Mouse (Mus musculus) right cerebral cortex, postnatal 10 days (tissue): Measurements from ENCODE around the gene Cabp1.
"Not testable (repeated sequence)": the region's sequence is repeated elsewhere in the genome, so short reads cannot be mapped to it uniquely, and the experiment has no call there.

Experiments
- DNase-seq, 2 experiments: peaks; one replicate each; pipeline ENCODE4 v3.0.0; 2021; ENCODE audit warnings: low spot score in 2 of 2

The Cabp1 gene

DNA sequence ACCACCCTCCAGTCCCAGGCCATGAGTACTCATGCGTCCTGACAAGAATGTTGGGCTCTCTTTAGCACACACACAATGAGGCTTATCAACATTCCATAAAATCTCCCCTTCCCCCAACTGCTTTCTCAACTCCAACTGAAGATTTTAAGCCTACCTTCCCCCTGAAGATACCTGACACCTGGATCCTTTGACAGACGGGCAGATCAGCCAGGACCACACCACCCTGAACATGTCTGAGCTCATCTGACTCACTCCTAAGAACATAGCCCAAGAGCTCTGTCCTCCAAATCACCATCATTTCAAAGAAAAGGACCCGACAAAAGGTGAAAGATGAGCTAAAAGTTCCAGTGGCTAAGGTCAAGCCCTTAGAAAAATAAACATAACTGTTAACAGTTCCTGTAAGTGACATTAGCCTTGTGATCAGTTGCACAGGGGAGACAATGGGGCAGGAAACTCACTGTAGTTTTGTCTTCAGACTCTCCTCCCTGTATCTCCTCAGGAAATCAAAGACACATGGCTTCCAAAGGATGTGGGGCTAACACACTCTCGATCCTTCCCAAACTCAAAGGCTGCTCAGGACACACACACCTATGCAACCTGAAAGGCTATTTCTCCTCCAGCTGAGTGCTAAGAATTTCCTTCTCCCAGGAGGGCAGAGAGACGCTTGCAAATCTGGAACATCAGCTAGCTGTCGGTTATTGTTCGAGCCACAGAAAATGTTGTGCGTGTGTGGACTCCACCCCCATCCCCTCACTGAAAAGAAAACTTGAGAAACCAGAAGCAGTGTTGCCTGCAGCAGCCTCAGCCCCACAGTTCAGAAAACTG, 41.8 kb downstream of the Cabp1 start:
- DNase-seq, result no peak

DNA sequence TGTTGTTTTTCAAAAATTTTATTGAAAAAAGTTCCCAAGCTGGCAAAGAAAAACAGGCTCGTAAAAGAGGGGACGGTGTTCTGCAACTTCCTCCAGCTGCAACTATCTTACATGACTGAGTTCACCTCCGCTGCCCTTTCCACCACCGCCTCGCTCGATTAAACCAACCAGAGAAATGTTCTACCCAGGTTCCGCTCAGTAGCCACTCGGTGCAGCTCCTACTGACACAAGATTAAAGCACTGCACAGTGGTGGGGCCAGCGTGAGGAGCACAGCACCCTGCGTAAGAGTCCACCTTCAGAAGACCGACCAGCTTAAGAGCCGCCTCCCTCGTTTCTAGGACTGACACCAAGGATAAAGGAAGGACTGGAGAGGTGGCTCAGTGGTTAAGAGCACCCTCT, 42.7 kb downstream of the Cabp1 start:
- peak in 1 of 2 experiments; percentile 24 for DNase-seq

DNA sequence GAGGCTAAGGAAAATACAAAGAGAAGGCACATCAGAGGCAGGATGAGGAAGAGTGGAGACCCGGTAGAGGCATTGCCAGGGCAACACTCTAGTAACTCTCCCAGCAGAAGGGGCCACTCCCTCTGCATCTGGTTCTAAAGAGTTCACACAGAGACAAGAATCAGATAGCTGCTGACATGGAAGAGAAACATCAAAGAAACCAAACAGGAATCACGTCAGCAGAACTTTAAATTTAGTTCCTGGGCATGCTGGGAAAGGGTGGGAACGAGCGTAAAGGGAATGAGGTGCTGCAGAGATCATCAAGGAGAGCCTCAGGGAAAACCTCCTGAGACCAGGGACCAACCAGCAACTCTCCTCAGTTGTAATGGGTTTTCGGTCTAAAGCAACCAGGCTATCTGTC, 43.2 kb downstream of the Cabp1 start:
- DNase-seq, result no peak

DNA sequence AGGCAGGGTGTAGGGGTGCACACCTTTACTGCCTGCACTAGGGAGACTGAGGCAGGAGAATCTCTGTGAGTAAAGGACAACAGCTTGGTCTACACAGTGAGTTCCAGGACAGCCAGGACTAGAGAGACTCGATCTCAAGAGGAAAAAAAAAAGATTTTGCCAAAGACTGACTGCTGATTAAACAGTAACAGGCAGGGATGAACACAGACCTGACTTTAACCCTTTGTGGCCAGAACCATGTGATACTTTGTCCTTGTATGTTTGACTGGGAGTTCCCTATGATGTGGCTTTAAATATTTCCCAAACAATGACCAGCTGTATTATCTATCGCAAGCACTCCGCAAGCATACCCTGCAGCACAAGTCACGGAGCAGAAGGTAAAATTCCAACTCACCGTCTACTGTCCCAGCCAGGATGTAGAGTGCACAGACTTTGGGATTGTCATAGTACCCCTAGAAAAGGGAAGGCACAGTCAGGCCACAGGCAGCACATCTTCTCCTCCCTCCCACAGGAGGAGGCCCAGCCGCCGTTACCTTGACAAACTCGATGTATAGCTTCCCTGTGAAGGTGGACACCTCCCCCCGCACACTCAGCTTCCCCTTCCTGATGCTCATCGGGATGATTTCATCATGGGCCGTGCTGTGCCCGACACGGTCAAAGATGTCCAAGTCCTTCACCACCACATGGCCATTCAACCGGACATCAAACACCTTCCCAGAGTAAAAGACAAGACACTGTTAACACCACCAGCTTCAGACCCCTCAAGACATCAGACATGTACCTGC, 44.3 kb downstream of the Cabp1 start:
- DNase-seq, result no peak

DNA sequence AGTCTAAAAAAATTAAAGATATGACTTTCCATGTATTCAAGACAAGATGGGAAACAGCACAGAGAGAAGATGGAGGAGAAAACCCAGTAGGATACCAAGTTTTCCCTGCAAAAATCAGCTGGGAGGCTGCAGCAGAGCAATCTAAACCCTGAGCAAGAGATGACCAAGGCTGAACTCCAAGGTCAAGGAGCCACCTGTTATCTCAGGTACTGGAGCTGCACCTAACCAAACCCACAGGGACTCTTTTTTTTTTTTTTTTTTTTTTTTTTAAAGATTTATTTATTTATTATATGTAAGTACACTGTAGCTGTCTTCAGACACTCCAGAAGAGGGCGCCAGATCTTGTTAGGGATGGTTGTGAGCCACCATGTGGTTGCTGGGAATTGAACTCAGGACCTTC, 45.3 kb downstream of the Cabp1 start:
- not testable (repeated sequence) for DNase-seq

DNA sequence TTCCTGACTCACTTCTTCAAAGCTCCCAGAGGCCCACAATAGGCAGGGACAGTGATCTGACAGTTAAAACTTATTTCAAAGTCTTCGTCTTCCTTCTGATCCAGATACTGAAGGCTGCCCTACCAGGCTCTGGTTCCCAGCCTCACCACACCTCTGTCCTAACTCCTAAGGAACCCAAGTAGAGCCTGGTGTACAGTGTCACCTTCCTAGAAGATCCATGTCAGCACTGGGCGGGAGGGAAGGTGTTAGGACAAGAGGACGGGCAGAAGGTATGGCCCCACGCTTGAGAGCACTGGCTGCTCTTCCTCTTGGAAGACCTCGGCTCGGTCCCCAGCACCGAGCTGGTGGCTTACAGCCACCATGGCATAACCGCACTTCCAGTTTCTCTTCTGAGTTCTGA, 45.8 kb downstream of the Cabp1 start:
- DNase-seq, result no peak

DNA sequence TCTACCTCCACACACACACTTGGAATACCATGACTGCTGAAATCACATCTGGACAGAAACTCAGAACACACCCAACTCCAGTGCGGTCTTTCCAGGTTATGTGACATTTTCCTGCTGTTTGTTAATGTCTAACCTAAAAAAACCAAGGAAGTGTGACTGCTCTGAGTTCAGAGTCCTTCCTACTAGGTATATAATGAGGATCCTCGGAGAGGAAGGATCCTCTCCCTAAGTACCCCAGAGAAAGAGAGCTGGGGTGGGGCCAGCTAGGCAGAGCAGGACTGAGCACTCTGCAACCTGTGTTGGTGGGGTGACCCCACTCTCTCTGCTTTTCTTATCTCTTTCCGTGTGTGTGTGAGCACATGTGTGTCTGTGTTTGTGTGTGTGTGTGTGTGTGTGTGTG, 46.8 kb downstream of the Cabp1 start:
- DNase-seq, result no peak

DNA sequence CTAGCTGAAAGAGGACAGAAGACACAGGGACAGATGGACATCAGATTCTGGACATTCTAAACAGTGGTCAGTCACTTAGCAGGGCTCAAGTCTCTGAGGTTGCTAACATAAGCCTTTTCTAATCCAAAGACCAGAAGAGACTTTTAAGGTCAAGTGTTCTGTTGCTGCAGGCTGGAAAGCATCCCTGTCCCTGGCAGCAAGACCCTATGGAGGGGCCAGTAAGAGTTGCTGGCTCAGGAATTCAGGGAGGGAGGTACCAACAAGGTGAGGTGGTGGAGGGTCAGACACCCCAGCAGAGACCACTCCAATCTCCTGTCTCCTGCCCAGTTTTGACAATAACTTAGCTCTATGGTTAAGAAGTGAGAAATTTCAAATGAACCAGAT, 47.4 kb downstream of the Cabp1 start:
- no peak for DNase-seq

DNA sequence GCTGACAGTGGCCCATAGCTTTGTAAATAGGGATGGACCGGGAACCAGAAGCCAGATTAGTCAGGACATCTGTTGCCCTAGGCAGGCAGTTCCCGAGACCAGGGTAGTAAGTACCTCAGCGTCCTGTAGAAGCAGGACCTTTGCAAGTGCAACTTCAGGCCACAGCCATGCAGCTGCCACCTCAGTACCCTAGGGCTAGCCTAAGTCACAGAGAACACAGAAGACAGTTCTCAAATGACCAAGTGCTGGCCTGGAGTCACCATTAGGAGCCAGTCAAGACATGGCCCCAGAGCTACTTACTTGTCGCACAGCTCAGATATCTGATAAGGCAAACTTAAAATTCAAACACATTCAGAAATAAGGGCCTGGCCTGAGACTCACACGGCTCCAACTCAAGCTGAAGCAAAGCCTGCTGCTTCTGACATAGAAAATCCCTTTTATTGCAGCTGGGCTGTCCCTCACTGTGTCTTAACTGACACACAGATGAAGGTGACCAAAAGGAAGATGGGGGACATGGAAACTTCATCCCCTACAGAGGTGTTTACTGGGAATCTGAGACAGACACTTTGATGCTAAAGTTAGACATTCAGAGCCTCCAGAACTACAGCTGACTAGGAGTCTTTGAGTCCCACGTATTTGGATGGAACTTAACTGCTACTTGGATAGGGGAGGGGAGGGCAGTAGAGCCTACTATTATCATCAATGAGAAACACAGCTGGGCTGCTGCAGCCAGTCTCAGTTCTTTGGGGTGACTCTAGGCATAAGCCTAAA, 48.0 kb downstream of the Cabp1 start:
- DNase-seq, result no peak

DNA sequence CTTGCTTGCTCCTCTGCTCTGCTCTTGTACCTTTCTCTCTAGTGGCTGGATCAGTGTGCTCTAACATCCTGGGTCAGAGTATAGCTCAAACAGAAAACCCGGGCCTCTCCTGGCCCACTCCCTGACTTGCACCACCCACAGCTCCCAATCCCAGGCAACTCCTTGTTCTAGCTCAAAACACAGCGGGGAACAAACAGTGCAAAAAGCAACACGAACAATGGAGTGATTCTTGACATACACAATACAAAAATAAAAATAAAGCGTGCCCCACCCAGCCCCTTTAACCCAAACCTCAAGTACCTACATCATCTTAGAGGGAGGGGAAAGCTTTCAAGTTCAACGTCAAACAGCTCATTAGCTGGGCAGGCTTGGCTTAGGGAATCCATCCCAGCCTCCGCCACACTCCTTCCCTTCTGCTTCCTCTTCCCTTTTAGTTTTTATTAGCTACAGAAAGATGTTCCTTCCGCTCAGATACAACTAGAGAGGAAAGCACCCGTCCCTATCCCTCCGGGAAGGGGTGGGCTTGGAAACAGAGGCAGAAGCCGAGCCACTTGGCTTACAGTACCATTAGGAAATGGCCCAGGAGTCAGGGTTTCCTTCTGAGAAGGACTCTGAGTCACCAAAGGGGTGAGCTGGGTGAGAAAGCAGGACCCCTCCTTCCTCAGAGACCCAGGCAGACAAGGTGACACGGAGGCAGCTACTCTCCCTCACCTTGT, 48.8 kb downstream of the Cabp1 start:
- DNase-seq, result no peak

DNA sequence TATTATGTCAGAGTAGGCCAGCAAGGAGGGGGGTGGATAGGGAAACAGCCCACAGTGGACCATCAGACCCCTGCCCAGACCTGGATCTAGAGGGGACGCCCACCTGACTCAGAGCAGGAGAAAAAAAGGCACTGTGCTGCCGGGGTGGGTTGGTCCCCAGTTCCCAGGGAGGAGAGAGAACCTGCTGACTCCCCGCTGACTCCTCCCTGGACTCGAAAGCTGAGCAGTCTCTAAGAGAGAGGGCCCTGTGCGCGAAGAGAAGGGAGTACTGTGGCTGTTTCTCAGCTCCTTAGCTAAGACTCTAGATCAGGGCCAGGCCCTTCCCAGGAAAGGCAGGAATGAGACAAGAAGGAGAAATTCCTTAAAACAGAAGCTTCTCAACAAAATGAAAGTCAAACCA, 49.7 kb downstream of the Cabp1 start:
- DNase-seq, result no peak

DNA sequence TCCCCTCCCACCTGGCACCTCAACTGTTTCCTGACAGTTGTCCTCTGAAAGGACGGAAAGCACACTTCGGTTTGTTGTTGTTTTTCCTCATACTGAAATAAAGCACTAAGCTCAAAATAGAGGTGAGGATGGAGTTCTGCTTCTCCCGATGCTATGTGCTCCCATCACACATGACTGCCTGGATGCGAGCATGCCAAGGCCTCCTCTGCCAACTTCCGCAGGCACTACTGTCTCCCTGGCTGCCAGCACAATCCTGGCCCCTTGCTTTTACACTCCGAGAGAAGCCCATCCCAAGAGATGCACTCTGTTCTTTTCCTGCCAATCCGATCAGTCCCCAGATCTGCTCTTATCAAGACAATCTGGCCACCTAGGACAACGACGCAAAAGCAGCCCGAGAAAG, 50.6 kb downstream of the Cabp1 start:
- DNase-seq, result peak; percentile 76 to 81

DNA sequence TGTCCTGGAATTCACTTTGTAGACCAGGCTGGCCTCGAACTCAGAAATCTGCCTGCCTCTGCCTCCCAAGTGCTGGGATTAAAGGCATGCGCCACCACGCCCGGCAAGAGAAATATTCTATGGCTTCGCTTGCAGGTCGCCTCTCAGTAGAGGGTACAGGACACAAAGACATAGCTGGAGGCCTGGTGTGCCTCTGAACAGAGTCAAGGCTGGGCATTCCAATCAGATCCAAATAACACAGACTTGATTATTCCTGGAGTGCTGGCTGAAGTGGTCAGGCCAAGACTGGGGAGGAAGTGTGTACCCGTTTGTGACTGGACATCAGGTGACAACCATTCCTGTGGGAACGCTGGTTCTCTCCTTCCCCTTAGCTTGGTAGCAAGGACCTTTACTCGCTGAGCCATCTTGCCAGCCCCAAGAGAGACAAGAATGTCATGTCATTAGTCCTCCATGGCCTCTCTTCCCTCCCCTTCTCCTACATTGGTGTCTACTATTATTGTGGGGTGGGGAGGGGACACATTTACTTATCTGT, 51.9 kb downstream of the Cabp1 start:
- DNase-seq, result no peak

DNA sequence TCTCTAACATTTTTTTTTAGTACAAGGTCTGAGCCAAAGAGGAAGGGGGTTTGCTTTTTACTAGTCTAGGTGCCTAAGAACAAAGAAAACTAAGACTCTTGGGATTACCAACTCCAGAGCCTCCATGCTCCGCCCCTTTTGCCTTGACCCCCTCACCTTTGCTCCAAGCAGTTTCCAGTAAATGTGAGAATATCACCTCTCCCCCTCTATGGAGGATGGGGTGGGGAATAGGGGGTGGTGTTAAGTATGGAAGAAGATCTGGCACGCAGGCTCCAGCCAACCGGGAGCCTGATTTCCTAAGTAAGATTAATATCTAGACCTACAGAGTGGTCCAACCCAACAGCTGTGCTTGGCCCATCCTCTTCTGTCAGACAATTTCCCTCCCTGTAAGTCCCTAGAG, 53.5 kb downstream of the Cabp1 start:
- DNase-seq, result peak in 1 of 2 experiments; percentile 15

DNA sequence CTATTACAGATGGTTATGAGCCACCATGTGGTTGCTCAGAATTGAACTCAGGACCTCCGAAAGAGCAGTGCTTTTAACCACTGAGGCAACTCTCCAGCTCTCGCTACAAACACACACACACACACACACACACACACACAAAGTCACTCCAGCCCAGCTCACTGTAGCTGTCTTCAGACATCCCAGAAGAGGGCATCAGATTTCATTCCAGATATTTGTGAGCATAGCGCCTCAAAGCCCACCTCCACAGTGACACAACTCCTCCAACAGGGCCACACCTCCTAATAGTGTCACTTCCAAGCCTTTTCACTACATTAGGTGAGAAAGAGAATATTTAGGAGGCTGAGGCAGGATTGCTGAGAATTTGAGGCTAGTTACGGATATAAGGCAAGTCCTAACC, 55.1 kb downstream of the Cabp1 start:
- peak in 1 of 2 experiments; percentile 18 for DNase-seq

DNA sequence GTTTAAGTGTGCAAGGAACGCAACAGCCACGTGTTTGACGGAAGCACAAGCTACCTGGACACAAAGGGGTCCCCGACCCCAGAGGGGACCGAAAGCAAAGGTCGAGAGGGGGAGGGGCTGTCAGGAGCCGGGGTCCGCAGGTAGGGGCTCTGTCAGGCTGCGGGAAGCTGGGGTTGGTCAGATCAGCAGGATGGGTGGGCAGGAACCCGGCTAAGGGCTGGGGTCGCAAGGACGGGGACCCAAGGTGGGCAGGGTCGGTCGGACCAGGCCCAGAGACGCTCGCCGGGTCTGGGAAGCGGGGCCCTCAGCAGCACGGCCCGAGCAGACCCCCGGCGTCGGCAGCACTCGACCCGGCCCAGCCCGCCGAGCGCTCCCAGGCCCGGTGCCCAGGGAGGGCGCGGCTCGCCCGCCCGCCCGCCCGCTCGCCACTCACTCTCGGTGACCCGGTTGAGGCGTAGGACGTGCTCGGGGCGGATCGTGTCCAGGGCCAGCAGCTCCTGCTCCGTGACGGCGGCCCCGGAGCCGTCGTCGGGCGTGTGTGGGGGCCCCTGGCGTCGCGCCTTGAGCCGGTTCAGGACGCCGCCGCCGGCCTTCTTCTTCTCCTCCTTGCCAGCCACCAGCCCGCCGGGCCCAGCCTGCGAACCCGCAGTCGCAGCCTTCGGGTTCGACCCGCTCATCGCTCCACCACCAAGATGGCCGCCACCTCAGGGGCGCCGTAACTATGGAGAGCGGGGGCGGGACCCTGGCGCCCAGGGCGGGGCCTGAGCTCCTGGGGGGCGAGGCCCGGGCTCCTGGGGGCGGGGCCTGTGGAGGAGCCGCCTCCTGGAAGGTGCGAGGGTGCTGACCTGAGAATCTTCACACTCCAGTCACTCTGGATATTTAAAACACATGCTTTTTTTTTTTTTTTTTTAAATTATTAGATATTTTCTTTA, 59.7 kb downstream of the Cabp1 start, which contains the start of gene Unc119b:
TSS of gene Unc119b (minus strand) at position 742 of the 932 bp plus-strand sequence.
- DNase-seq, result peak; percentile 90 to 91

DNA sequence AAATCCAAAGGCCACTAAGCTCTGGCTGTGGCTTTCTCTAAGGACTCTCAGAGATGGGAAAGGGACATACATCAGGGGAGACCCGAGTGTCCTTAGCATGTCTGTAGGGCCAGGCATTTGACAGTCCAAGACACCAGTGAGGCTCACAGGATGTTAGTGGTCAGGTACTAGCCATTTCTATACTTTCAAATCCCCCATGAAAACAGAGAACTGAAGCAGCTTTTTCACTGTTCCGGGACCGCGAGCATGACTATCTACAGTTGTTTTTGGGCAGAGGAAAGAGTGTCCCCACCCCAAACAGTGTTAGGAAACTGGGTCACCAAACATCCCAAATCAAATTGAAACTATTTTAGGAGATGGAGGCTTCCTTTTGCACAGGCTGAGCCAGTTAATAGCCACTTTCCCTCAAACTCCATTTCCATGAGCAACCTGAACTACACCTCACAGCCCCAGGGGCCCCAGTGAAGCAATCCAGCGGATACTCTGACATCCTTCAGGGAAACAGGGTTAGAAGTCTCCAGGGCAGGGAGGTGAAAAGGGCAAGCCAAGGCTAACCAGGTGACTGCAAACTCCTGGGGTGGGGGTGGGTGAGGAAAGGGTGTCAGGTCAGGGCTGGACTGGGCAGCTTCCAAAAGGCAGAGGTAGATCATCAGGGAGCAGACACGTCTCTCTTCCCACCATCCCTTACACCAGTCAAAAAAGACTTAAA, 60.7 kb downstream of the Cabp1 start:
- no peak for DNase-seq

DNA sequence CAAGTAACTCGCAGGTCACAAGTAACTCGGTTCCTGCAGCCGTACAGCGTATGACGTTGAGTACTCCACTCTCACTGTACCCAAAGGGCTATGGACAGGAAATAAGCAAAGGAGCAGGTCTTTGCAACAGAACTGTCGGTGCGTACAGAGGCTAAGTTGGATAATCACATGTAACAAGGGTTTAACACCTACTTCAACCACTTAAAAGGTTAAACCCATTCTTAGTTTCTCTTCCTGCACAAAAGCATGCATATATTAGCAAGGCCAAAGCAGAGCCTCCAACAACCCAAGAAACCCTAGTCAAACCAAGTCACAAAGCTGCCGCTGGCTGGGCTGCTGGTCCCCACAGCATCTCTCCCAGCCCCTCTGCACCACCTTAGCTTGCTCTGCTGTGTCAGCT, 61.7 kb downstream of the Cabp1 start:
- DNase-seq, result no peak

DNA sequence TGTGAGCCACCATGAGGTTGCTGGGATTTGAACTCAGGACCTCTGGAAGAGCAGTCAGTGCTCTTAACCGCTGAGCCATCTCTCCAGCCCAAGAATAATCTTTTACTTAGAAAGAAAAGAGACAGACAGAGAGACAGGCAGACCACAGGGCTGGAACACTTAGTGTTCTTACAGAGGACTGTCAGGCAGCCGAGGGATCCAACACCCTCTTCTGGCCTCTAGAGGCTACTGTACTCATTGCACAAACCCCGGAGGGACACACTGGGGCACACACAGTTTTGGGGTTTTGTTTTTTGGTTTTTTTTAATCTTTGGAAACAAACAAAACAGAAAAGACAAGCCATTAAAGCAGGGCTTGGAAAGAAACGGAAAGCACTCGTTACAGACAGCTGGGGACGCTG, 64.9 kb downstream of the Cabp1 start:
- DNase-seq, result no peak
